Mouse (Mus musculus): ENCODE data around the gene Myo6. TPM values are rescaled to one million over a fixed set of nuclear protein-coding genes. Genes with fewer than 3 reads are reported as not detected.

The Myo6 gene
- polyA plus RNA-seq, 1 experiment from 2014 or later: 19.7 TPM

DNA sequence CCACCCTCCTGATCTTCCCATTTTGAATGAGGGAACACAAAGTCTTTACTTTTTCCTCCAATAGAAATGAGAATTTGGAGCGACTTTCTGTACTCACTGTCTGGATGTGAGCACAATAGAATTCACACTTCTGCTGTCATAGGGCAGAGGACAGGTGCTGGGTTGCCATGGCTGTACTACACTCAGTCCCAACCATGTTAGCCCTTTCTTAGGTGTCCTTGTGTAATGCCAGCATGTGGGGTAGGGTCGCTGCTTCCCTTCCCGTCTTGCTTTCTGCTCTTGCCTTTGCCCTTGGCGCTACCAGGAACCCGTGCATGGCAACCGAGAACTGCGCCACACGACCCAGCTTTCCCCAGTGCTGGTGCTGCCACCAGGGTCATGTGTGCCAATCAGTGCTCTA lies 21.9 kb downstream of the Myo6 start:
- 87% methylated on average over 8 of the region's 8 CpGs for WGBS
- Histone ChIP-seq H3K36me3 (no peaks in the 10 kb centered on the region), H3K4me1 (replicated peaks) (no peaks in the 10 kb centered on the region), H3K27me3 (no peaks in the 10 kb centered on the region), H3K4me2 (no peak overlapping the region), H3K4me3 (no peak overlapping the region), H3K27ac (no peak overlapping the region), H3K9me3 (no peaks in the 10 kb centered on the region), H3K9ac (no peak overlapping the region)
- no peak for ATAC-seq (ENCODE audit: low FRiP score)

DNA sequence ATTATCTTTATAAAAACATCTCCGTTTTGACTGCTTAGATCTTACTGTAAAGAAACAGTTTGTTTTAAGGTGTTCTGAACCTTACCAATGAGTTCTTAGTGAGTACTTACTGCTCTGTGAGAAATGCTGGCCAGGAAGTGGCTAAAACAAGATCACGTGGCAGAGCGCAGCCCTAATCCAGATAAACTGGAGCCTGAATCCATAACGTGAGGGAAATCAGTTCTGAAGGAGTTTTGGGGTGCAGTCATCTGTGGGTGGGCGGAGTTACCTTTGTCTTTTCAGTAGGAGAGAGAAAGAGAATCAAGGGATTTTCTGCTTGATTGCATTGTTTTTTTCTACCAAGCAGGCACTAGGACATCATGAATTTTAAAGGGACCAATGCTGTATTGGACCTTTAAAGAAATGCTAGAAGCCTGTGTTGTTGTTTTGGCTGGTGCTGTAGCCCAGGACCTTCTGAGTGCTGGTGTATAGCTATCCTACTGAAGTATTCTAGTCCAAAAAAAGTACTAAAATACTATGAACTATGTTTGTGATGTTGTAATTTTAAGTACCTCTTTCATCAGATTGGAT lies 23.6 kb downstream of the Myo6 start:
- Histone ChIP-seq H3K4me1 (replicated peaks) (no peaks in the 10 kb centered on the region), H3K36me3 (no peaks in the 10 kb centered on the region), H3K9me3 (no peaks in the 10 kb centered on the region), H3K27ac (no peak overlapping the region), H3K27me3 (no peaks in the 10 kb centered on the region), H3K9ac (no peak overlapping the region), H3K4me3 (no peak overlapping the region), H3K4me2 (no peak overlapping the region)
- no peak for ATAC-seq (ENCODE audit: low FRiP score)
- WGBS: 50% methylated on average over 5 of the region's 5 CpGs

- H3K9me3 ChIP-seq: no peaks in the 10 kb centered on the region
Observed at GRCm38 (mm10) chr9:80191240-80191639, 26.4 kb downstream of the Myo6 start.

GRCm38 (mm10) chr9:80192324-80192723 lies 27.5 kb downstream of the Myo6 start:
- 88% methylated on average over 10 of the region's 10 CpGs for WGBS
- no peak overlapping the region for H3K4me2 ChIP-seq
- no peak overlapping the region for H3K4me3 ChIP-seq
- H3K27ac ChIP-seq: no peak overlapping the region
- no peak for ATAC-seq (ENCODE audit: low FRiP score)
- H3K9ac ChIP-seq: no peak overlapping the region
- no peaks in the 10 kb centered on the region for H3K27me3 ChIP-seq
- no peaks in the 10 kb centered on the region for H3K9me3 ChIP-seq
- H3K4me1 ChIP-seq (replicated peaks): peaks cover 11% of the 10 kb centered on the region
- H3K36me3 ChIP-seq: no peaks in the 10 kb centered on the region

More at GRCm38 (mm10) chr9:80191240-80191639, 26.4 kb downstream of the Myo6 start:
- no peak overlapping the region for H3K4me2 ChIP-seq
- no peaks in the 10 kb centered on the region for H3K27me3 ChIP-seq
- WGBS: 71% methylated on average over 6 of the region's 6 CpGs
- no peak overlapping the region for H3K27ac ChIP-seq
- no peak overlapping the region for H3K9ac ChIP-seq
- no peak for ATAC-seq (ENCODE audit: low FRiP score)
- peaks cover 2% of the 10 kb centered on the region; the same call in 1 of the 2 replicates for H3K4me1 ChIP-seq (replicated peaks)
- H3K36me3 ChIP-seq: no peaks in the 10 kb centered on the region
- H3K4me3 ChIP-seq: no peak overlapping the region

- WGBS: 77% methylated on average over 6 of the region's 6 CpGs
- H3K9ac ChIP-seq: no peak overlapping the region
- no peak overlapping the region for H3K4me2 ChIP-seq
- H3K27ac ChIP-seq: no peak overlapping the region
- H3K4me1 ChIP-seq (replicated peaks): peaks cover 14% of the 10 kb centered on the region
- H3K4me3 ChIP-seq: no peak overlapping the region
- no peaks in the 10 kb centered on the region for H3K36me3 ChIP-seq
- ATAC-seq (ENCODE audit: low FRiP score): no peak
- no peaks in the 10 kb centered on the region for H3K9me3 ChIP-seq
- no peaks in the 10 kb centered on the region for H3K27me3 ChIP-seq
Observed at GRCm38 (mm10) chr9:80194446-80194845, 29.6 kb downstream of the Myo6 start.

DNA sequence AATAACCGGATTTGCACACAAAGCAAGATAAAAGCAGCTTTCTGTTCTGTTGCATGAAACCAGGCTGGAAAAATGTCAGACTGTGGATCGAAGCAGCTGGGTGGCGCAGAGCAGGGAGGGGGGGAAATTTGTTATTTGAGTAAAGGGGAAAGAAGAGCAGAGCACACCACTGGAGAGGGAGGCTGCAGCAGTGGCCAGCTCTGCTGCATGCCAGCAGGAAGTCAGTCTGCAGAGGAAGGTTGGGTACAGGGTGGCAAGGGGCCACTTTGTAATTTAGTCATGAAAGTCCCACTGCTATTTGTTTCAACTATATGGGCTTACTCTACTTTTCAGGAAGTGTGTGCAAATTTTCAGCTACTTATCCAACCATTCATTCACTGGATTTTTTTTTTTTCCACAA lies 31.3 kb downstream of the Myo6 start:
- H3K9ac ChIP-seq: no peak overlapping the region
- peaks cover 14% of the 10 kb centered on the region for H3K4me1 ChIP-seq (replicated peaks)
- no peaks in the 10 kb centered on the region for H3K36me3 ChIP-seq
- H3K4me3 ChIP-seq: no peak overlapping the region
- H3K9me3 ChIP-seq: no peaks in the 10 kb centered on the region
- H3K4me2 ChIP-seq: no peak overlapping the region
- H3K27me3 ChIP-seq: no peaks in the 10 kb centered on the region
- H3K27ac ChIP-seq: no peak overlapping the region
- ATAC-seq (ENCODE audit: low FRiP score): no peak
- 67% methylated on average over 3 of the region's 3 CpGs for WGBS

DNA sequence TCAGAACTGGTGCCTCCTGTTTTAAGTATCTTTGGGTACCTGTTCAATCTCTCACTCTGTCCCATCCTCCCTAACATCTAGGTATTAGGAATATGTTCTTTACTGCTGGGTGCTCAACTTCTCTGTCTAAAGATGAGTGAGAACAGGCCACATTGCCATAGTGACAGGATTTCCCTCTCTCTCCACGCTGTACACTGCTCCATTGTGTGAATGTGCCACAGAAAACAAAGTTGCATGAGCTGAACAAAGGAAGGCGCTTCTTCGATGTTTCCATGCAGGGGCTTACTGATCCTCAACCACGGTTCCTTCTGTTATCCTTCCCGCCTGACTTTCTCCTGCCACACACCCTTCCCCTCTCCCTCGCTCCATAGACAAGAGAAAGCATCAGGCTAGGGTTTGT lies 32.4 kb downstream of the Myo6 start:
- ATAC-seq (ENCODE audit: low FRiP score): no peak
- H3K27me3 ChIP-seq: no peaks in the 10 kb centered on the region
- H3K4me3 ChIP-seq: no peak overlapping the region
- H3K9me3 ChIP-seq: no peaks in the 10 kb centered on the region
- H3K4me2 ChIP-seq: no peak overlapping the region
- peaks cover 14% of the 10 kb centered on the region for H3K4me1 ChIP-seq (replicated peaks)
- no peak overlapping the region for H3K9ac ChIP-seq
- WGBS: 21% methylated on average over 6 of the region's 6 CpGs
- H3K36me3 ChIP-seq: no peaks in the 10 kb centered on the region
- H3K27ac ChIP-seq: no peak overlapping the region

- Histone ChIP-seq H3K9me3 (no peaks in the 10 kb centered on the region), H3K4me2 (no peak overlapping the region), H3K9ac (no peak overlapping the region), H3K4me3 (no peak overlapping the region), H3K27me3 (no peaks in the 10 kb centered on the region), H3K27ac (peak overlapping the region; percentile 3; the same call in 1 of the 2 replicates), H3K36me3 (no peaks in the 10 kb centered on the region), H3K4me1 (replicated peaks) (peaks cover 20% of the 10 kb centered on the region)
- no peak for ATAC-seq (ENCODE audit: low FRiP score)
- 68% methylated on average over 6 of the region's 6 CpGs for WGBS
Observed at GRCm38 (mm10) chr9:80200855-80201254, 36.0 kb downstream of the Myo6 start.

- Histone ChIP-seq H3K27ac (no peak overlapping the region), H3K9me3 (no peaks in the 10 kb centered on the region)
- 77% methylated on average over 14 of the region's 14 CpGs for WGBS
Observed at GRCm38 (mm10) chr9:80202374-80203060, 37.7 kb downstream of the Myo6 start.

GRCm38 (mm10) chr9:80208681-80209080 lies 43.9 kb downstream of the Myo6 start:
- ATAC-seq (ENCODE audit: low FRiP score): no peak
- peaks cover 8% of the 10 kb centered on the region for H3K4me1 ChIP-seq (replicated peaks)
- H3K27ac ChIP-seq: no peak overlapping the region
- no peak overlapping the region for H3K4me2 ChIP-seq
- no peaks in the 10 kb centered on the region for H3K36me3 ChIP-seq
- H3K9me3 ChIP-seq: no peaks in the 10 kb centered on the region
- no peaks in the 10 kb centered on the region for H3K27me3 ChIP-seq
- H3K9ac ChIP-seq: no peak overlapping the region
- 77% methylated on average over 2 of the region's 2 CpGs for WGBS
- no peak overlapping the region for H3K4me3 ChIP-seq

More at GRCm38 (mm10) chr9:80202374-80203060, 37.7 kb downstream of the Myo6 start:
- Histone ChIP-seq H3K4me2 (no peak overlapping the region), H3K36me3 (no peaks in the 10 kb centered on the region), H3K27me3 (no peaks in the 10 kb centered on the region), H3K9ac (no peak overlapping the region), H3K4me3 (no peak overlapping the region), H3K4me1 (replicated peaks) (peaks cover 7% of the 10 kb centered on the region)
- peak; percentile 60 for ATAC-seq (ENCODE audit: low FRiP score)

- H3K9ac ChIP-seq: no peak overlapping the region
- H3K4me1 ChIP-seq (replicated peaks): peaks cover 8% of the 10 kb centered on the region
- ATAC-seq (ENCODE audit: low FRiP score): 0 out of 2 replicates have a peak, but pooled peaks have one; percentile 17
- no peak overlapping the region for H3K27ac ChIP-seq
- H3K4me2 ChIP-seq: no peak overlapping the region
- 32% methylated on average over 10 of the region's 10 CpGs for WGBS
- H3K27me3 ChIP-seq: no peaks in the 10 kb centered on the region
- no peak overlapping the region for H3K4me3 ChIP-seq
- no peaks in the 10 kb centered on the region for H3K9me3 ChIP-seq
- H3K36me3 ChIP-seq: no peaks in the 10 kb centered on the region
Observed at GRCm38 (mm10) chr9:80209459-80209858, 44.6 kb downstream of the Myo6 start.

DNA sequence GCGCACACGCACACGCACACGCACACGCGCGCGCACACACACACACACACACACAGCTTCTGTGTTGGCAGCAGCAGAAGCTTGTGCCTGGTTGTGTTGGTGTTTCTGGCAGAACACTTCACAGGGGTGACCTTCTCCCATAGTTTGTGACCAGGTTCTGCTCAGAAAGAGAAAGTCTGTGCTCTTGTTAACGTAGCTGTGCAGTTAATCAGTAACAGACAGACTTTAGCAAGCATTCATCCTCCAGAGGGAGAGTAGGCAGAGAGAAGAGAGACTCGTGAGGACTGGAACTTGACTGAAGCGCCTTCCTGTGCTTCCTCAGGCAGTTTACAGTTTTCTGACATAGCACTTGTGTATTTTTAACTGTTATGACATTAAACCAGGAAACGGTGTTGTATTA lies 45.3 kb downstream of the Myo6 start:
- Histone ChIP-seq H3K27ac (no peak overlapping the region), H3K27me3 (no peaks in the 10 kb centered on the region)
- WGBS: 82% methylated on average over 12 of the region's 12 CpGs

DNA sequence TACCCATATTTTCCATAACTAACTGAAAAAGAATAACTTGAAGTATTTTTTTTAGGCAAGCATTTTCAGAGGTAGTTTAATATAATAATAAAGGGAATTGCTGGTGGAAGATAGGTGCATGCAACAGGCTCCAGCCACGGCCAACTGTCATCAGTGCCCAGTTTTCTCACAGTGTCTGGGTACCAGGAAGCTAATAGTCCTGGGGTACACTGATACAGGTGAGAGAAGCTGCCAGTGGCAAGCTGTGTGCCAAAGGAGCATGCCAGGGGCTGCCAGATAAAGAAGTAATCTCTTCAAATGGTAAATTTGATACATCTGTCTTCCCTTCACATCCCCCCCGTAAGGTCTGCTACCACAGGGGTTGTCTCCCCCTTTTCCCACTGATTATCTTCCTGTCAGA lies 48.6 kb downstream of the Myo6 start:
- no peaks in the 10 kb centered on the region for H3K9me3 ChIP-seq
- no peak overlapping the region for H3K4me2 ChIP-seq
- H3K4me3 ChIP-seq: no peak overlapping the region
- no peak overlapping the region for H3K27ac ChIP-seq
- H3K4me1 ChIP-seq (replicated peaks): peaks cover 22% of the 10 kb centered on the region
- H3K9ac ChIP-seq: no peak overlapping the region
- H3K27me3 ChIP-seq: no peaks in the 10 kb centered on the region
- WGBS: 82% methylated on average over 2 of the region's 2 CpGs
- no peak for ATAC-seq (ENCODE audit: low FRiP score)
- no peaks in the 10 kb centered on the region for H3K36me3 ChIP-seq

More for the DNA sequence above, 45.3 kb downstream of the Myo6 start:
- no peak overlapping the region for H3K4me3 ChIP-seq
- H3K9ac ChIP-seq: no peak overlapping the region
- no peak overlapping the region for H3K4me2 ChIP-seq
- no peak for ATAC-seq (ENCODE audit: low FRiP score)
- H3K4me1 ChIP-seq (replicated peaks): peaks cover 8% of the 10 kb centered on the region
- no peaks in the 10 kb centered on the region for H3K36me3 ChIP-seq
- no peaks in the 10 kb centered on the region for H3K9me3 ChIP-seq

Data from hindbrain, embryonic 13.5 days (tissue).